In genomic region chr11:106787131-106788025, GRCm38 (mm10) we compare ENCODE assay signal across 7 mouse cellular contexts. TPM values are rescaled to one million over a fixed set of nuclear protein-coding genes. Genes with fewer than 3 reads are reported as not detected.
DNase-seq lines count a peak whose midpoint lies in the region; ATAC-seq lines count a peak whose summit lies in the region.

No protein-coding gene starts in this region.

- H3K27me3 ChIP-seq in limb, embryonic 10.5 days (ENCODE audit: low read depth, poor library complexity, severe bottlenecking) = no peaks in the 10 kb centered on the region
- no peaks in the 10 kb centered on the region for H3K27me3 ChIP-seq in midbrain, embryonic 12.5 days

- peak overlapping the region; percentile 96 for H3K4me3 ChIP-seq in limb, embryonic 10.5 days
- H3K4me3 ChIP-seq in midbrain, embryonic 12.5 days = peak overlapping the region; percentile 97

- ATAC-seq in granulocyte monocyte progenitor cell, adult 5-6 weeks (replicated peaks; ENCODE audit: poor library complexity, severe bottlenecking) = peak; percentile 16
- no peak for ATAC-seq in midbrain, embryonic 12.5 days (ENCODE audit: low FRiP score, low read depth)

- WGBS in limb, embryonic 10.5 days = under 1% methylated on average over 65 of the region's 65 CpGs
- WGBS in midbrain, embryonic 12.5 days = under 1% methylated on average over 65 of the region's 65 CpGs

- H3K4me2 ChIP-seq in midbrain, embryonic 12.5 days (replicated peaks) = peak overlapping the region; percentile 78

- no peaks in the 10 kb centered on the region for H3K9me3 ChIP-seq in limb, embryonic 10.5 days (replicated peaks)
- H3K9me3 ChIP-seq in midbrain, embryonic 12.5 days = no peaks in the 10 kb centered on the region

- H3K27ac ChIP-seq in limb, embryonic 10.5 days = peak overlapping the region; percentile 100
- peak overlapping the region; percentile 98 for H3K27ac ChIP-seq in midbrain, embryonic 12.5 days (replicated peaks)

- H3K4me1 ChIP-seq in limb, embryonic 10.5 days = peaks cover 22% of the 10 kb centered on the region
- peaks cover 25% of the 10 kb centered on the region for H3K4me1 ChIP-seq in midbrain, embryonic 12.5 days

- H3K36me3 ChIP-seq in limb, embryonic 10.5 days = peaks cover 65% of the 10 kb centered on the region
- peaks cover 42% of the 10 kb centered on the region for H3K36me3 ChIP-seq in midbrain, embryonic 12.5 days

- DNase-seq in adrenal gland, adult 8-10 months = peak; percentile 86
- peak; percentile 79 for DNase-seq in embryo, embryonic 9.5 days (ENCODE audit: extremely low spot score)
- peak; percentile 91 for DNase-seq in kidney, adult 11 months
- DNase-seq in limb, embryonic 10.5 days (ENCODE audit: low spot score) = peak; percentile 87
- peak; percentile 96 for DNase-seq in skeletal muscle tissue, adult 2 months (ENCODE audit: low read depth, low spot score)

- H3K9ac ChIP-seq in midbrain, embryonic 12.5 days (replicated peaks) = peak overlapping the region; percentile 99

RNA-seq across cellular contexts. Expression of gene Ddx5, which starts 1.6 kb away (rescaled TPM):
- 1,000 to 10,000 TPM in 1 of 4 experiments, 100 to 1,000 TPM in 3; 854 to 1,069 (median 919) TPM for total RNA-seq in adrenal gland, adult 8-10 months (2022)
- total RNA-seq in granulocyte monocyte progenitor cell, adult 5-6 weeks (2014; fragmentation: Nextera tagmentation) = 653 and 662 TPM in 2 replicates
- total RNA-seq in granulocyte monocyte progenitor cell, adult 5-6 weeks (2017) = 1,291 and 1,523 TPM in 2 replicates
- polyA plus RNA-seq in limb, embryonic 10.5 days (2016; fragmentation: Nextera tagmentation; extraction: Ambion mirVana) = 319 and 354 TPM in 2 replicates
- polyA plus RNA-seq in midbrain, embryonic 12.5 days (2016; fragmentation: Nextera tagmentation; extraction: Ambion mirVana) = 486 TPM in 2 replicates

RNA-seq across cellular contexts. Expression of gene Cep95, which starts 1.7 kb away (rescaled TPM):
- total RNA-seq in adrenal gland, adult 8-10 months (2022) = 10 to 100 TPM in 2 of 4 experiments, 1 to 10 TPM in 2; 8.5 to 14.8 (median 11.4) TPM
- total RNA-seq in granulocyte monocyte progenitor cell, adult 5-6 weeks (2014; fragmentation: Nextera tagmentation) = 16.4 and 37.4 TPM in 2 replicates
- total RNA-seq in granulocyte monocyte progenitor cell, adult 5-6 weeks (2017) = 18.3 and 19.9 TPM in 2 replicates
- 18.0 and 19.0 TPM in 2 replicates for polyA plus RNA-seq in limb, embryonic 10.5 days (2016; fragmentation: Nextera tagmentation; extraction: Ambion mirVana)
- 22.8 and 25.6 TPM in 2 replicates for polyA plus RNA-seq in midbrain, embryonic 12.5 days (2016; fragmentation: Nextera tagmentation; extraction: Ambion mirVana)

RNA-seq across cellular contexts. Expression of gene Polg2, which starts 8.0 kb away (rescaled TPM):
- 10 to 100 TPM in 1 of 4 experiments, 1 to 10 TPM in 3; 5.5 to 14.4 (median 7.9) TPM for total RNA-seq in adrenal gland, adult 8-10 months (2022)
- total RNA-seq in granulocyte monocyte progenitor cell, adult 5-6 weeks (2014; fragmentation: Nextera tagmentation) = 11.0 and 27.3 TPM in 2 replicates
- 13.0 and 18.4 TPM in 2 replicates for total RNA-seq in granulocyte monocyte progenitor cell, adult 5-6 weeks (2017)
- polyA plus RNA-seq in limb, embryonic 10.5 days (2016; fragmentation: Nextera tagmentation; extraction: Ambion mirVana) = 10.7 and 11.2 TPM in 2 replicates
- polyA plus RNA-seq in midbrain, embryonic 12.5 days (2016; fragmentation: Nextera tagmentation; extraction: Ambion mirVana) = 10.4 and 11.3 TPM in 2 replicates

RNA-seq across cellular contexts. Expression of gene Milr1, which starts 36.4 kb away (rescaled TPM):
- total RNA-seq in adrenal gland, adult 8-10 months (2022) = 1 to 10 TPM; 1.6 to 4.6 (median 2.2) TPM
- total RNA-seq in granulocyte monocyte progenitor cell, adult 5-6 weeks (2014; fragmentation: Nextera tagmentation) = 50.5 and 64.3 TPM in 2 replicates
- 72.3 and 85.6 TPM in 2 replicates for total RNA-seq in granulocyte monocyte progenitor cell, adult 5-6 weeks (2017)
- polyA plus RNA-seq in limb, embryonic 10.5 days (2016; fragmentation: Nextera tagmentation; extraction: Ambion mirVana) = 0.67 and 1.2 TPM in 2 replicates
- polyA plus RNA-seq in midbrain, embryonic 12.5 days (2016; fragmentation: Nextera tagmentation; extraction: Ambion mirVana) = 0.72 and 1.7 TPM in 2 replicates

RNA-seq across cellular contexts. Expression of gene Pecam1, which starts 37.0 kb away (rescaled TPM):
- total RNA-seq in adrenal gland, adult 8-10 months (2022) = 10 to 100 TPM; 59.0 to 91.0 (median 69.9) TPM
- 69.6 and 75.1 TPM in 2 replicates for total RNA-seq in granulocyte monocyte progenitor cell, adult 5-6 weeks (2014; fragmentation: Nextera tagmentation)
- 46.1 and 46.6 TPM in 2 replicates for total RNA-seq in granulocyte monocyte progenitor cell, adult 5-6 weeks (2017)
- 25.9 and 28.8 TPM in 2 replicates for polyA plus RNA-seq in limb, embryonic 10.5 days (2016; fragmentation: Nextera tagmentation; extraction: Ambion mirVana)
- polyA plus RNA-seq in midbrain, embryonic 12.5 days (2016; fragmentation: Nextera tagmentation; extraction: Ambion mirVana) = 15.9 and 19.4 TPM in 2 replicates
